Mouse (Mus musculus): ENCODE measurements around the gene Prss46. TPM values are rescaled to one million over a fixed set of nuclear protein-coding genes. Genes with fewer than 3 reads are reported as not detected.

Prss46 gene
- polyA plus RNA-seq, 1 experiment = not detected

- Histone ChIP-seq H3K36me3 (ENCODE audit: control insufficient read depth, insufficient read depth, low read length, poor library complexity, severe bottlenecking) (no peaks in the 10 kb centered on the region), H3K27me3 (ENCODE audit: control insufficient read depth, insufficient read depth, low read length, poor library complexity, severe bottlenecking) (no peaks in the 10 kb centered on the region), H3K9ac (ENCODE audit: low read depth, poor library complexity, severe bottlenecking) (peak within 1 kb of the TSS; percentile 54), H3K9me3 (replicated peaks; ENCODE audit: control insufficient read depth, insufficient read depth, low read length, poor library complexity, severe bottlenecking) (no peaks in the 10 kb centered on the region), H3K4me3 (ENCODE audit: low read depth, low read length) (peak within 1 kb of the TSS; percentile 85), H3K27ac (ENCODE audit: insufficient read depth, low read length) (no peak within 1 kb of the TSS), H3K4me1 (ENCODE audit: control insufficient read depth, insufficient read depth, low read length) (peaks cover 2% of the 10 kb centered on the region)
- TF ChIP-seq EP300 (IDR thresholded peaks at IDR 0.05; ENCODE audit: insufficient read depth, low read depth, low read length) (no peak), CTCF (IDR thresholded peaks at IDR 0.05; ENCODE audit: low read depth, low read length) (no peak), POLR2A (IDR thresholded peaks at IDR 0.05; ENCODE audit: insufficient read depth, low read length) (no peak)
Measured at GRCm38 (mm10) chr9:110879191-110879920, 35.0 kb downstream of the Prss46 start, which contains the start of gene Als2cl. Gene Als2cl (plus strand): TSS chr9:110879870.

DNA sequence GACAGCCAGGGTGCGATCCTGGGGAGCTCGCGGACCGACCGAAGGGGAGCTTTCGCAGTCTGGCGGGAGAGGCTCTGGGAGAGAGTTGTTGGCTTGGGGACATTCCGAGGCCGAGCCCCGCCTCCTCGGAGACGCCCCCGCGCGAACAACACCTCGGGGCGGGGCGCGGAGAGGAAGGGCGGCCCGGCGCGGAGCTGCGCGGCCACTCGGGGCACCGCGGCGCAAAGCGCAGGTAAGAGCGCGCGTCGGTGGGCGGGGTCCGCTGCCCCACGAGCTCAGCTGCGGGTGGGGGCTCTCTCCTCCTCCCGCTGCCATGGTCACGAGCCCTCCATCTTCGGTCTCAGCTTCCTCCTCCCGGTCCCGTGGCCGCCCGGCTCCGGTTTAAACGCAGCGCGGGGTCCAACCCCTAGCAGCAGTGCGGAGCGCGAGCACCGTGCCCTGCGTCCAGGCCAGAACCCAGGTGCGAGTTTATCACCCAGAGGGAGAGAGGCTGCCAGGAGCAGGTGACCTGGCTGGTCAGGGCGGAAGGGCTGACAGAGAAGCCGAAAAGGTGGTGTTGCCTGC lies 35.8 kb downstream of the Prss46 start, which contains the start of gene Tmie:
Tmie (minus strand) TSS at position 116 of the 564 bp plus-strand sequence.
- H3K27me3 ChIP-seq (ENCODE audit: control insufficient read depth, insufficient read depth, low read length, poor library complexity, severe bottlenecking) = no peaks in the 10 kb centered on the region
- no peak within 1 kb of the TSS for H3K27ac ChIP-seq (ENCODE audit: insufficient read depth, low read length)
- H3K4me1 ChIP-seq (ENCODE audit: control insufficient read depth, insufficient read depth, low read length) = peaks cover 2% of the 10 kb centered on the region
- peak within 1 kb of the TSS; percentile 85 for H3K4me3 ChIP-seq (ENCODE audit: low read depth, low read length)
- peak within 1 kb of the TSS; percentile 54 for H3K9ac ChIP-seq (ENCODE audit: low read depth, poor library complexity, severe bottlenecking)
- no peaks in the 10 kb centered on the region for H3K9me3 ChIP-seq (replicated peaks; ENCODE audit: control insufficient read depth, insufficient read depth, low read length, poor library complexity, severe bottlenecking)
- TF ChIP-seq POLR2A (IDR thresholded peaks at IDR 0.05; ENCODE audit: insufficient read depth, low read length) = no peak
- TF ChIP-seq EP300 (IDR thresholded peaks at IDR 0.05; ENCODE audit: insufficient read depth, low read depth, low read length) = no peak
- no peak for TF ChIP-seq CTCF (IDR thresholded peaks at IDR 0.05; ENCODE audit: low read depth, low read length)
- H3K36me3 ChIP-seq (ENCODE audit: control insufficient read depth, insufficient read depth, low read length, poor library complexity, severe bottlenecking) = no peaks in the 10 kb centered on the region

DNA sequence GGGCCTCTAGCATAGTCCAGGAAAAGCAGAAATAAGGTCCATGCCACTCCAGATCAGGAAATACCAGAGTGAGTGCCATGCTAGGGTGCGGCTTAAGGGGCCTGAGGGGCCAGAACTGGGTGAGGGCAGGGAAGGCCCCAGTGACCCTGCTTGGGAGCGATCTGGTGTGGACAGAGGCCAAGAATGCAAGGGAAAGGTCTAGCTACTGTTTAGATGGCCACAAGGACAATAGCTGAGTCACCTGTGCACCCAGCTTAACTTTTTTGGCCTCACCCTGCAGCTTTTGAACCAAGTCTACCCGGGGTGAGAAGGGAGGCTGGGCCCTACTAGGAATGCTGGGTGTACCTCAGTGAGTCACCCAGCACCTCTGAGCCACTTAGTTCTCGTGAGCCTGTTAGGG lies 36.5 kb downstream of the Prss46 start:
- Histone ChIP-seq H3K27ac (ENCODE audit: insufficient read depth, low read length) (no peak overlapping the region), H3K27me3 (ENCODE audit: control insufficient read depth, insufficient read depth, low read length, poor library complexity, severe bottlenecking) (no peaks in the 10 kb centered on the region), H3K9me3 (replicated peaks; ENCODE audit: control insufficient read depth, insufficient read depth, low read length, poor library complexity, severe bottlenecking) (no peaks in the 10 kb centered on the region), H3K4me3 (ENCODE audit: low read depth, low read length) (peak overlapping the region; percentile 85), H3K9ac (ENCODE audit: low read depth, poor library complexity, severe bottlenecking) (peak overlapping the region; percentile 54), H3K36me3 (ENCODE audit: control insufficient read depth, insufficient read depth, low read length, poor library complexity, severe bottlenecking) (no peaks in the 10 kb centered on the region), H3K4me1 (ENCODE audit: control insufficient read depth, insufficient read depth, low read length) (peaks cover 2% of the 10 kb centered on the region)
- TF ChIP-seq EP300 (IDR thresholded peaks at IDR 0.05; ENCODE audit: insufficient read depth, low read depth, low read length) (no peak), CTCF (IDR thresholded peaks at IDR 0.05; ENCODE audit: low read depth, low read length) (no peak), POLR2A (IDR thresholded peaks at IDR 0.05; ENCODE audit: insufficient read depth, low read length) (no peak)

- Histone ChIP-seq H3K27ac (ENCODE audit: insufficient read depth, low read length) (no peak overlapping the region), H3K36me3 (ENCODE audit: control insufficient read depth, insufficient read depth, low read length, poor library complexity, severe bottlenecking) (no peaks in the 10 kb centered on the region), H3K9me3 (replicated peaks; ENCODE audit: control insufficient read depth, insufficient read depth, low read length, poor library complexity, severe bottlenecking) (no peaks in the 10 kb centered on the region), H3K4me1 (ENCODE audit: control insufficient read depth, insufficient read depth, low read length) (peaks cover 2% of the 10 kb centered on the region), H3K27me3 (ENCODE audit: control insufficient read depth, insufficient read depth, low read length, poor library complexity, severe bottlenecking) (no peaks in the 10 kb centered on the region), H3K9ac (ENCODE audit: low read depth, poor library complexity, severe bottlenecking) (no peak overlapping the region), H3K4me3 (ENCODE audit: low read depth, low read length) (no peak overlapping the region)
- TF ChIP-seq EP300 (IDR thresholded peaks at IDR 0.05; ENCODE audit: insufficient read depth, low read depth, low read length) = no peak
- no peak for TF ChIP-seq CTCF (IDR thresholded peaks at IDR 0.05; ENCODE audit: low read depth, low read length)
- TF ChIP-seq POLR2A (IDR thresholded peaks at IDR 0.05; ENCODE audit: insufficient read depth, low read length) = no peak
Measured at GRCm38 (mm10) chr9:110881953-110882352, 37.6 kb downstream of the Prss46 start.

GRCm38 (mm10) chr9:110887388-110888303 lies 43.3 kb downstream of the Prss46 start:
- Histone ChIP-seq H3K27me3 (ENCODE audit: control insufficient read depth, insufficient read depth, low read length, poor library complexity, severe bottlenecking) (no peaks in the 10 kb centered on the region), H3K9ac (ENCODE audit: low read depth, poor library complexity, severe bottlenecking) (no peak overlapping the region), H3K4me1 (ENCODE audit: control insufficient read depth, insufficient read depth, low read length) (peaks cover 8% of the 10 kb centered on the region), H3K9me3 (replicated peaks; ENCODE audit: control insufficient read depth, insufficient read depth, low read length, poor library complexity, severe bottlenecking) (no peaks in the 10 kb centered on the region), H3K27ac (ENCODE audit: insufficient read depth, low read length) (no peak overlapping the region), H3K4me3 (ENCODE audit: low read depth, low read length) (peak overlapping the region; percentile 2), H3K36me3 (ENCODE audit: control insufficient read depth, insufficient read depth, low read length, poor library complexity, severe bottlenecking) (no peaks in the 10 kb centered on the region)
- TF ChIP-seq EP300 (IDR thresholded peaks at IDR 0.05; ENCODE audit: insufficient read depth, low read depth, low read length) = 0 out of 2 replicates have a peak, but pooled peaks have one; percentile 16
- no peak for TF ChIP-seq CTCF (IDR thresholded peaks at IDR 0.05; ENCODE audit: low read depth, low read length)
